Mouse (Mus musculus): Measurements from ENCODE around the gene Pknox2. TPM values are rescaled to one million over a fixed set of nuclear protein-coding genes. Genes with fewer than 3 reads are reported as not detected.

Pknox2 gene
- polyA plus RNA-seq, 1 experiment from 2014 or later, result 0.18 TPM

DNA sequence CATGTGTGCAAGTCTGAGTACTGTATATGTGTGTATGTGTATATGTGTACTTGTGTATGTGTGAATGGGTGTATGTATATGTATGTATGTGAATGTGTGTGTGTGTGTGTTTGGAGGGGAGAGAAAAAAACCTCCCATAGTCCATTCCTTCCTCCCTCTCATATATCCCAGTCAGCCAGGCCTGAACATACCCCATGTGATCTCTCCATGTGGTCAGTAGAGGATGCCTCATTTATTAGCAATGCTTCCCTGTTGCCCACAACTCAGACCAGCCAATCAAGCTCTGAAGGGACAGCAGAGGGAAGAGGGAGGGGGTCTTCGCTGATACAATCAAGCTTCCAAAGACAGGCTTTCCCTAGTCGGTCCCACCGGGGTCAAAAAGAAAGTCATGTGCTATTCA, 47.6 kb downstream of the Pknox2 start:
- Histone ChIP-seq H3K4me1 (ENCODE audit: insufficient read depth) (no peaks in the 10 kb centered on the region), H3K27ac (ENCODE audit: low read depth) (no peak overlapping the region), H3K4me2 (ENCODE audit: low read depth, low read length) (no peak overlapping the region), H3K9ac (replicated peaks) (no peak overlapping the region), H3K27me3 (ENCODE audit: insufficient read depth, low read length) (no peaks in the 10 kb centered on the region), H3K36me3 (replicated peaks; ENCODE audit: insufficient read depth, low read length) (no peaks in the 10 kb centered on the region), H3K4me3 (ENCODE audit: low read depth, low read length) (no peak overlapping the region), H3K9me3 (ENCODE audit: low read length) (no peaks in the 10 kb centered on the region)
- no peak for ATAC-seq
- WGBS (ENCODE audit: insufficient replicate concordance), result 73% methylated on average over 3 of the region's 3 CpGs
- TF ChIP-seq EP300 (IDR thresholded peaks at IDR 0.05; ENCODE audit: low read depth) (no peak), CTCF (IDR thresholded peaks at IDR 0.05; ENCODE audit: low read depth) (no peak)
- no peak for DNase-seq

GRCm38 (mm10) chr9:37098600-37098999, 48.6 kb downstream of the Pknox2 start:
- H3K4me2 ChIP-seq (ENCODE audit: low read depth, low read length), result no peak overlapping the region
- ATAC-seq, result no peak
- DNase-seq, result no peak
- no peaks in the 10 kb centered on the region for H3K36me3 ChIP-seq (replicated peaks; ENCODE audit: insufficient read depth, low read length)
- H3K4me3 ChIP-seq (ENCODE audit: low read depth, low read length), result no peak overlapping the region
- TF ChIP-seq EP300 (IDR thresholded peaks at IDR 0.05; ENCODE audit: low read depth), result no peak
- no peak for TF ChIP-seq CTCF (IDR thresholded peaks at IDR 0.05; ENCODE audit: low read depth)
- no peak overlapping the region for H3K27ac ChIP-seq (ENCODE audit: low read depth)
- no peaks in the 10 kb centered on the region; the same call in 1 of the 2 replicates for H3K4me1 ChIP-seq (ENCODE audit: insufficient read depth)
- H3K9ac ChIP-seq (replicated peaks), result no peak overlapping the region
- no peaks in the 10 kb centered on the region for H3K9me3 ChIP-seq (ENCODE audit: low read length)
- WGBS (ENCODE audit: insufficient replicate concordance), result 70% methylated on average over 3 of the region's 3 CpGs
- H3K27me3 ChIP-seq (ENCODE audit: insufficient read depth, low read length), result no peaks in the 10 kb centered on the region

- 61% methylated on average over 11 of the region's 11 CpGs for WGBS (ENCODE audit: insufficient replicate concordance)
These were observed 52.8 kb downstream of the Pknox2 start for GRCm38 (mm10) chr9:37094230-37094990.

GRCm38 (mm10) chr9:37093086-37093485, 54.1 kb downstream of the Pknox2 start:
- 18% methylated on average over 5 of the region's 5 CpGs for WGBS (ENCODE audit: insufficient replicate concordance)
- no peaks in the 10 kb centered on the region for H3K27me3 ChIP-seq (ENCODE audit: insufficient read depth, low read length)
- H3K9me3 ChIP-seq (ENCODE audit: low read length), result no peaks in the 10 kb centered on the region
- no peak overlapping the region for H3K27ac ChIP-seq (ENCODE audit: low read depth)
- no peaks in the 10 kb centered on the region for H3K36me3 ChIP-seq (replicated peaks; ENCODE audit: insufficient read depth, low read length)
- DNase-seq, result no peak
- H3K9ac ChIP-seq (replicated peaks), result no peak overlapping the region
- H3K4me3 ChIP-seq (ENCODE audit: low read depth, low read length), result no peak overlapping the region
- no peak for TF ChIP-seq CTCF (IDR thresholded peaks at IDR 0.05; ENCODE audit: low read depth)
- TF ChIP-seq EP300 (IDR thresholded peaks at IDR 0.05; ENCODE audit: low read depth), result no peak
- ATAC-seq, result no peak
- peaks cover 8% of the 10 kb centered on the region for H3K4me1 ChIP-seq (ENCODE audit: insufficient read depth)
- H3K4me2 ChIP-seq (ENCODE audit: low read depth, low read length), result no peak overlapping the region

More at GRCm38 (mm10) chr9:37094230-37094990, 52.8 kb downstream of the Pknox2 start:
- no peak overlapping the region for H3K27ac ChIP-seq (ENCODE audit: low read depth)
- H3K9ac ChIP-seq (replicated peaks), result no peak overlapping the region
- ATAC-seq (no peak), DNase-seq (no peak)
- H3K36me3 ChIP-seq (replicated peaks; ENCODE audit: insufficient read depth, low read length), result no peaks in the 10 kb centered on the region
- no peaks in the 10 kb centered on the region for H3K9me3 ChIP-seq (ENCODE audit: low read length)
- H3K4me1 ChIP-seq (ENCODE audit: insufficient read depth), result peaks cover 8% of the 10 kb centered on the region
- no peaks in the 10 kb centered on the region for H3K27me3 ChIP-seq (ENCODE audit: insufficient read depth, low read length)
- no peak overlapping the region for H3K4me2 ChIP-seq (ENCODE audit: low read depth, low read length)
- no peak overlapping the region for H3K4me3 ChIP-seq (ENCODE audit: low read depth, low read length)
- TF ChIP-seq CTCF (IDR thresholded peaks at IDR 0.05; ENCODE audit: low read depth) (no peak), EP300 (IDR thresholded peaks at IDR 0.05; ENCODE audit: low read depth) (no peak)

DNA sequence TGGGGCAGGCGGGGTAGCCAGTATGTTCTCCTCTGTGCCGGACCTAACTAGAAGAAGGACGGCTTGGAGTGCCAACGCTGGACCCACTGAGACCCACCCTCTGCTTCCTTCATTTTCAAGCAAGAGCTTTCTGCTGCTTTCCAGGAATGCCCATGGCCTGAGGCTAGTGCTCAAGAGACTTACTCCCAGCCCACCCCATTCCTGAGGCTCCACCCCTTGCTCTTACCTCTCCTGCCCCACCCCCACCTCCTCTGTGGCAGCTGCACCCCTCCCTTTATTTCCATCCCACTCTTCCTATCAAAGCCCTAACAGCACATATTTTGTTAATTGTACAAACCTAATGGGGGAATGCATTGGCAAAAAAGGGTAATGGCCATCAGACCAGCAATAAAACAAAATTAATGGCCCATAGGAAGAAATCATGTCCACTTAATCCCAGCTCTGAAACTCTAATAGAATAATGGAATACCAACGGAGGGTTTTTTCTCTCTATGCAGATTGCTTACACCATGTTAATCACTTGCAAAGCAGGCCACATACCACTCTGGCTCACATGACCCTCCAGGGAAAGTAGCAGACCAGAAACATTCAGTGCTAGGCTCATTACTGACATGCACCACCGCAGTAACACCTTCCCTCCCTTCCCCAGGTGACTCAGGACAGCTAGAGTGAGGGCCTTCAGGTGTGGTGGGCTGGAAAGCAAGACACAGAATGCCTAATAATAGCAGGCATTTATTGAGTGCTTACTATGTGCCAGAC, 57.1 kb downstream of the Pknox2 start:
- Histone ChIP-seq H3K9ac (replicated peaks) (no peak overlapping the region), H3K36me3 (replicated peaks; ENCODE audit: insufficient read depth, low read length) (no peaks in the 10 kb centered on the region), H3K27ac (ENCODE audit: low read depth) (no peak overlapping the region), H3K4me1 (ENCODE audit: insufficient read depth) (peaks cover 8% of the 10 kb centered on the region), H3K4me2 (ENCODE audit: low read depth, low read length) (no peak overlapping the region), H3K9me3 (ENCODE audit: low read length) (no peaks in the 10 kb centered on the region), H3K4me3 (ENCODE audit: low read depth, low read length) (no peak overlapping the region), H3K27me3 (ENCODE audit: insufficient read depth, low read length) (no peaks in the 10 kb centered on the region)
- DNase-seq (no peak), ATAC-seq (no peak)
- WGBS (ENCODE audit: insufficient replicate concordance), result 72% methylated on average over 6 of the region's 6 CpGs
- no peak for TF ChIP-seq CTCF (IDR thresholded peaks at IDR 0.05; ENCODE audit: low read depth)
- TF ChIP-seq EP300 (IDR thresholded peaks at IDR 0.05; ENCODE audit: low read depth), result no peak

GRCm38 (mm10) chr9:37085370-37085769, 61.8 kb downstream of the Pknox2 start:
- H3K4me2 ChIP-seq (ENCODE audit: low read depth, low read length), result no peak overlapping the region
- no peaks in the 10 kb centered on the region for H3K4me1 ChIP-seq (ENCODE audit: insufficient read depth)
- no peak overlapping the region for H3K4me3 ChIP-seq (ENCODE audit: low read depth, low read length)
- no peaks in the 10 kb centered on the region for H3K9me3 ChIP-seq (ENCODE audit: low read length)
- ATAC-seq, result no peak
- no peak overlapping the region for H3K27ac ChIP-seq (ENCODE audit: low read depth)
- H3K36me3 ChIP-seq (replicated peaks; ENCODE audit: insufficient read depth, low read length), result no peaks in the 10 kb centered on the region
- TF ChIP-seq CTCF (IDR thresholded peaks at IDR 0.05; ENCODE audit: low read depth), result no peak
- no peak for TF ChIP-seq EP300 (IDR thresholded peaks at IDR 0.05; ENCODE audit: low read depth)
- H3K9ac ChIP-seq (replicated peaks), result no peak overlapping the region
- no peaks in the 10 kb centered on the region for H3K27me3 ChIP-seq (ENCODE audit: insufficient read depth, low read length)
- no peak for DNase-seq
- whole genome bisulfite sequencing (ENCODE audit: insufficient replicate concordance), result 74% methylated on average over 2 of the region's 2 CpGs

All from liver, postnatal 0 days (tissue).